Mouse (Mus musculus) stomach, postnatal 0 days (tissue): ENCODE measurements around the gene Tmem8.

Source experiments
- CTCF ChIP-seq: IDR thresholded peaks from 2 replicates; pipeline ENCODE4 v1.5.1; 2016; ENCODE audit warnings: antibody characterized with exemption, low read depth, mild to moderate bottlenecking, moderate library complexity
- EP300 ChIP-seq: optimal IDR thresholded peaks from 2 replicates; pipeline ENCODE3; 2016; ENCODE audit warnings: antibody characterized with exemption

- TF ChIP-seq EP300 (no peak), CTCF (no peak; the same call in 1 of the 2 replicates)
Observed at GRCm38 (mm10) chr17:26122431-26123140, 9.5 kb downstream of the Tmem8 start.
